Mouse (Mus musculus): Measurements from ENCODE around the gene Catsper1.

DNA sequence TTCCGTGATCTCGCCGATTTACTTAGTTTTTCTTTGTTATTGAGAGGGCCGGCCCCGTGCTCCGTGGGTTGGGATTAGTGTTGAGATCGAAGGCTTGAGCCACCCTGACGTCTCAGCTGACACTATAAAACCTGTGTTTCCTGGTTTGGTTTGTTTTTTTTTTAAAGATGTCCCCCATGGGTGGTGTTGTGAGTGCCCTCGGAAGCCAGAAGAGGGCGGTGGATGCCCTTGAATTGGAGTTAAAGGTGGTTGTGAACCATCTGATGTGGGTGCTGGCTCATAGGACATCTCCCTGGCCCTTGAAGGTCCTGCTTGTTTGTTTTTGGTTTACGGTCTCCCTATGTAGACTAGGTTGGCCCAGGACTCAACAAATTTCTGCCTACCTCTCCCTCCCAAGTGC lies 31.9 kb downstream of the Catsper1 start:
- TF ChIP-seq CTCF (IDR thresholded peaks at IDR 0.05; ENCODE audit: low read depth) = peak; percentile 53
- no peak for TF ChIP-seq EP300 (IDR thresholded peaks at IDR 0.05; ENCODE audit: low read depth)
